Mouse (Mus musculus) ES-E14 (cell line): Measurements from ENCODE around the gene Stat5b. TPM values are rescaled to one million over a fixed set of nuclear protein-coding genes. Genes with fewer than 3 reads are reported as not detected.

Experiments
- DNase-seq: peaks from one replicate; pipeline ENCODE4 v3.0.0-alpha.2; 2013; ENCODE audit warnings: low read depth, low spot score
- H3K27ac ChIP-seq: 2 replicates; pipeline ENCODE4 v1.5.1; 2012; ENCODE audit warnings: low read depth, mild to moderate bottlenecking, low read length, moderate library complexity, mixed read lengths; ENCODE audit not compliant: poor library complexity, insufficient read depth, severe bottlenecking
- H3K36me3 ChIP-seq: 2 replicates; pipeline ENCODE4 v1.6.1; 2012; ENCODE audit warnings: mild to moderate bottlenecking, low read length, moderate library complexity, mixed read lengths; ENCODE audit not compliant: control insufficient read depth, poor library complexity, insufficient read depth, severe bottlenecking
- H3K4me1 ChIP-seq, 2 experiments: fragments of 150-350 bp in 1 of 2; sonication (generic) in 1 of 2; 2 replicates each; pipeline ENCODE4 v1.6.1; 2012; ENCODE audit warnings: low read length in 2 of 2, mild to moderate bottlenecking in 1 of 2, mixed read lengths in 1 of 2; ENCODE audit not compliant: control insufficient read depth in 2 of 2, insufficient read depth in 2 of 2, poor library complexity in 1 of 2
- H3K4me3 ChIP-seq, 2 experiments: fragments of 150-350 bp in 1 of 2; sonication (generic) in 1 of 2; 2 replicates each; pipeline ENCODE4 v1.5.1; 2012; ENCODE audit warnings: low read length in 2 of 2, low read depth in 1 of 2, mild to moderate bottlenecking in 1 of 2, mixed read lengths in 1 of 2; ENCODE audit not compliant: insufficient read depth in 1 of 2, poor library complexity in 1 of 2, severe bottlenecking in 1 of 2
- H3K9ac ChIP-seq: 2 replicates; pipeline ENCODE4 v1.6.1; 2012; ENCODE audit warnings: low read depth, mild to moderate bottlenecking, low read length, mixed read lengths; ENCODE audit not compliant: poor library complexity, insufficient read depth, severe bottlenecking
- H3K9me3 ChIP-seq: fragments of 150-350 bp; sonication (generic); 2 replicates; pipeline ENCODE4 v1.6.1; 2012; ENCODE audit warnings: low read depth, mild to moderate bottlenecking, low read length; ENCODE audit not compliant: control insufficient read depth, insufficient read depth
- CHD2 ChIP-seq: IDR thresholded peaks from 2 replicates; pipeline ENCODE4 v1.6.1; 2014; ENCODE audit warnings: mild to moderate bottlenecking, low read depth, low read length, inconsistent platforms
- HCFC1 ChIP-seq: IDR thresholded peaks from 2 replicates; pipeline ENCODE4 v1.6.1; 2012; ENCODE audit warnings: low read length, inconsistent platforms, borderline replicate concordance; ENCODE audit not compliant: insufficient read depth
- MAFK ChIP-seq: IDR thresholded peaks from 2 replicates; pipeline ENCODE4 v1.6.1; 2014; ENCODE audit warnings: mild to moderate bottlenecking, low read depth, low read length, inconsistent platforms; ENCODE audit not compliant: insufficient read depth
- ZC3H11A ChIP-seq: IDR thresholded peaks from 2 replicates; pipeline ENCODE4 v1.6.1; 2012; ENCODE audit warnings: low read depth, mild to moderate bottlenecking, inconsistent platforms, low read length, borderline replicate concordance
- ZNF384 ChIP-seq: IDR thresholded peaks from 2 replicates; pipeline ENCODE4 v1.6.1; 2012; ENCODE audit warnings: low read depth, low read length, inconsistent platforms
- in situ Hi-C, 2 experiments: fragments of 600-800 bp; cut with MboI; formaldehyde crosslinking; loops; one replicate each; pipeline ENCODE4 v1.15.1; 2025; ENCODE audit warnings: low sequenced_read_pairs in 2 of 2, inconsistent platforms in 1 of 2; ENCODE audit not compliant: unreplicated experiment in 2 of 2
- total RNA-seq: library from RNA; depleted of rRNA; stranded (reverse); fragments of 300-350 nt; gene quantifications from 2 replicates; pipeline ENCODE4 v1.2.3, GENCODE M21; 2012

Stat5b gene
- total RNA-seq, 1 experiment, result 3.4 TPM

- no peak for DNase-seq
- in situ Hi-C loops, result no loop called here
Observed at GRCm38 (mm10) chr11:100890481-100890880, 40.0 kb upstream of the Stat5b start.

GRCm38 (mm10) chr11:100888348-100888820 lies 37.9 kb upstream of the Stat5b start:
- no peaks in the 10 kb centered on the region for H3K9me3 ChIP-seq
- H3K4me3 ChIP-seq, result no peak overlapping the region
- in situ Hi-C loops, result no loop called here
- H3K27ac ChIP-seq, result no peak overlapping the region; the same call in 1 of the 2 replicates
- no peak overlapping the region for H3K9ac ChIP-seq
- no peaks in the 10 kb centered on the region for H3K4me1 ChIP-seq
- no peak for DNase-seq
- peaks cover 54% of the 10 kb centered on the region for H3K36me3 ChIP-seq
- TF ChIP-seq CHD2 (no peak), HCFC1 (no peak), ZNF384 (no peak), MAFK (no peak), ZC3H11A (no peak)

More at GRCm38 (mm10) chr11:100890481-100890880, 40.0 kb upstream of the Stat5b start:
- Histone ChIP-seq H3K4me3 (no peak overlapping the region), H3K36me3 (peaks cover 65% of the 10 kb centered on the region), H3K9ac (no peak overlapping the region), H3K4me1 (no peaks in the 10 kb centered on the region), H3K9me3 (no peaks in the 10 kb centered on the region), H3K27ac (no peak overlapping the region)
- no peak for TF ChIP-seq CHD2
- no peak for TF ChIP-seq HCFC1
- TF ChIP-seq MAFK, result no peak
- TF ChIP-seq ZC3H11A, result no peak
- TF ChIP-seq ZNF384, result no peak

GRCm38 (mm10) chr11:100887764-100888163 lies 37.2 kb upstream of the Stat5b start:
- Histone ChIP-seq H3K9ac (no peak overlapping the region), H3K36me3 (peaks cover 48% of the 10 kb centered on the region), H3K9me3 (no peaks in the 10 kb centered on the region), H3K27ac (no peak overlapping the region), H3K4me3 (no peak overlapping the region), H3K4me1 (no peaks in the 10 kb centered on the region)
- DNase-seq, result no peak
- no peak for TF ChIP-seq ZC3H11A
- no peak for TF ChIP-seq HCFC1
- no peak for TF ChIP-seq CHD2
- no peak for TF ChIP-seq ZNF384
- no peak for TF ChIP-seq MAFK
- in situ Hi-C loops, result no loop called here

GRCm38 (mm10) chr11:100887236-100887635 lies 36.7 kb upstream of the Stat5b start:
- no peak for DNase-seq
- H3K9me3 ChIP-seq, result no peaks in the 10 kb centered on the region
- H3K9ac ChIP-seq, result no peak overlapping the region
- no peak for TF ChIP-seq MAFK
- no peak for TF ChIP-seq ZC3H11A
- no peak for TF ChIP-seq ZNF384
- TF ChIP-seq HCFC1, result no peak
- no peak for TF ChIP-seq CHD2
- peaks cover 45% of the 10 kb centered on the region for H3K36me3 ChIP-seq
- in situ Hi-C loops, result no loop called here
- no peaks in the 10 kb centered on the region for H3K4me1 ChIP-seq
- no peak overlapping the region for H3K27ac ChIP-seq
- no peak overlapping the region for H3K4me3 ChIP-seq

DNA sequence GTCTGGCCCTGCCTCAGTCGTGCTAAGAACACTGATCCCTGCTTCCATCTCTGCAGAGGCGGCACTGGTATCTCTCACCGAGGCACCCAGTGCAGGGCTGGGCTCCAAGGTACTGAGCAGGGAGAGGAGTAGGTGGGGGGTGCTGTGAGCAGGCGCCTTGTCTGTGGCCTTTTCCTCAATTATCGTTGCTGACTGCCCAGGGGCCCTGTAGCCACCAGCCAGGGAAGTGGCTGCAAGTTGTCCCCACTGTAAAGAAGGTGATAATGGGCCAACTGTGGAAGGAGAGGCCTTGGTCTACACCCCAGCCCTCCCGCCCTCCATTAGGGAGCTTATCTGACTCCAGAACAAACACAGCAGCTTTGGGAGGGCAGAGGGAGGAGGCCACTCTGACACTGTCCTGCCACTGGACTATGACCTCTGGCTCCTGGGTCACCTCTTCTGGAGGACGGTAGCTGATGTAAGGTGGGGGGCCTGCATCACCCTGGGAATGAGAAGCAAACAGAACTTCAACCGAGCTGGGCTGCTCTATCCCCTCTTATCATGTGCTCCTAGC lies 35.7 kb upstream of the Stat5b start:
- no peak overlapping the region for H3K4me3 ChIP-seq
- no peaks in the 10 kb centered on the region for H3K9me3 ChIP-seq
- H3K27ac ChIP-seq, result no peak overlapping the region
- no peak overlapping the region for H3K9ac ChIP-seq
- no peak for DNase-seq
- H3K36me3 ChIP-seq, result peaks cover 37% of the 10 kb centered on the region
- no peaks in the 10 kb centered on the region for H3K4me1 ChIP-seq
- TF ChIP-seq HCFC1 (no peak), ZNF384 (no peak), MAFK (no peak), ZC3H11A (no peak), CHD2 (no peak)
- in situ Hi-C loops, result no loop called here
